Mouse (Mus musculus) embryonic facial prominence, embryonic 11.5 days (tissue): ENCODE measurements at regions not wholly inside any gene's neighbourhood (a gene's known extent, or its start where the extent isn't known, plus 50 kb on each side); places are given as distances from the start of the nearest gene placed in this dataset.

Experiments used
- ATAC-seq: fragments of 200-750 bp; cut with Nextera tagmentation; replicated peaks from 2 replicates; pipeline ENCODE4 v1.8.0; 2017; ENCODE audit warnings: low read depth; ENCODE audit not compliant: insufficient number of reproducible peaks, low FRiP score, low TSS enrichment
- DNase-seq: peaks from one replicate; pipeline ENCODE4 v3.0.0-alpha.2; 2015; ENCODE audit warnings: low spot score
- H3K27ac ChIP-seq: fragments of 300-500 bp; sonication (generic); replicated peaks from 2 replicates; pipeline ENCODE4 v1.5.1; 2014; ENCODE audit warnings: mild to moderate bottlenecking, low read depth, low read length, control low read depth
- H3K27me3 ChIP-seq: fragments of 300-500 bp; sonication (generic); 2 replicates; pipeline ENCODE4 v1.6.1; 2014; ENCODE audit warnings: mild to moderate bottlenecking, low read length, moderate library complexity, mixed read lengths; ENCODE audit not compliant: control insufficient read depth, insufficient read depth
- H3K36me3 ChIP-seq: fragments of 300-500 bp; sonication (generic); replicated peaks from 2 replicates; pipeline ENCODE4 v1.6.1; 2014; ENCODE audit warnings: low read depth, mild to moderate bottlenecking, low read length, moderate library complexity, mixed read lengths; ENCODE audit not compliant: control insufficient read depth, insufficient read depth
- H3K4me1 ChIP-seq: fragments of 300-500 bp; sonication (generic); 2 replicates; pipeline ENCODE4 v1.6.1; 2014; ENCODE audit warnings: low read length, mixed read lengths; ENCODE audit not compliant: control insufficient read depth, insufficient read depth
- H3K4me2 ChIP-seq: fragments of 300-500 bp; sonication (generic); 2 replicates; pipeline ENCODE4 v1.6.1; 2014; ENCODE audit warnings: low read depth, mild to moderate bottlenecking, control low read depth, low read length, moderate library complexity
- H3K4me3 ChIP-seq: fragments of 300-500 bp; sonication (generic); 2 replicates; pipeline ENCODE4 v1.5.1; 2014; ENCODE audit warnings: low read depth, low read length, control low read depth
- H3K9ac ChIP-seq: fragments of 300-500 bp; sonication (generic); replicated peaks from 2 replicates; pipeline ENCODE4 v1.6.1; 2014; ENCODE audit warnings: mild to moderate bottlenecking, control low read depth, low read length
- H3K9me3 ChIP-seq: fragments of 300-500 bp; sonication (generic); replicated peaks from 2 replicates; pipeline ENCODE4 v1.6.1; 2016; ENCODE audit warnings: mild to moderate bottlenecking, low read length, inconsistent platforms, mixed read lengths; ENCODE audit not compliant: control insufficient read depth
- WGBS: fragments of 180-500 bp; shearing (Covaris S2); extraction: QIAGEN DNeasy Blood & Tissue Kit; methylation state at CpG from one replicate; pipeline ENCODE4 v1.1.7; 2014; 5-methylcytosine and 5-hydroxymethylcytosine counted together

- H3K36me3 ChIP-seq, result no peaks in the 10 kb centered on the region
- no peaks in the 10 kb centered on the region for H3K4me1 ChIP-seq
- WGBS, result 87% methylated on average over 8 of the region's 8 CpGs
- H3K4me3 ChIP-seq, result no peak overlapping the region
- ATAC-seq (no peak), DNase-seq (no peak)
- no peaks in the 10 kb centered on the region for H3K27me3 ChIP-seq
- H3K4me2 ChIP-seq, result no peak overlapping the region
- no peak overlapping the region for H3K9ac ChIP-seq
- no peaks in the 10 kb centered on the region for H3K9me3 ChIP-seq
- no peak overlapping the region for H3K27ac ChIP-seq
Observed at GRCm38 (mm10) chr3:52859266-52859825, 157.7 kb downstream of the Cog6 start.

- Histone ChIP-seq H3K9ac (no peak overlapping the region), H3K9me3 (no peaks in the 10 kb centered on the region), H3K27ac (no peak overlapping the region), H3K27me3 (no peaks in the 10 kb centered on the region), H3K4me1 (no peaks in the 10 kb centered on the region), H3K36me3 (no peaks in the 10 kb centered on the region), H3K4me2 (no peak overlapping the region), H3K4me3 (no peak overlapping the region)
- no peak for DNase-seq
- 87% methylated on average over 9 of the region's 9 CpGs for WGBS
- ATAC-seq, result no peak
Observed at GRCm38 (mm10) chr3:52858259-52858658, 158.8 kb downstream of the Cog6 start.

GRCm38 (mm10) chr3:52857076-52857475 lies 160.0 kb downstream of the Cog6 start:
- Histone ChIP-seq H3K27me3 (no peaks in the 10 kb centered on the region), H3K4me2 (no peak overlapping the region), H3K9ac (no peak overlapping the region), H3K36me3 (no peaks in the 10 kb centered on the region), H3K4me1 (no peaks in the 10 kb centered on the region), H3K9me3 (no peaks in the 10 kb centered on the region), H3K4me3 (no peak overlapping the region), H3K27ac (no peak overlapping the region)
- WGBS, result 66% methylated on average over 3 of the region's 3 CpGs
- ATAC-seq (no peak), DNase-seq (no peak)

GRCm38 (mm10) chr3:52854560-52854959 lies 162.5 kb downstream of the Cog6 start:
- Histone ChIP-seq H3K9me3 (no peaks in the 10 kb centered on the region), H3K4me2 (no peak overlapping the region), H3K27ac (no peak overlapping the region), H3K27me3 (no peaks in the 10 kb centered on the region), H3K9ac (no peak overlapping the region), H3K4me1 (no peaks in the 10 kb centered on the region), H3K36me3 (no peaks in the 10 kb centered on the region), H3K4me3 (no peak overlapping the region)
- 92% methylated on average over 7 of the region's 7 CpGs for WGBS
- no peak for ATAC-seq
- DNase-seq, result no peak

GRCm38 (mm10) chr3:52853126-52853525 lies 163.9 kb downstream of the Cog6 start:
- ATAC-seq, result no peak
- Histone ChIP-seq H3K4me3 (no peak overlapping the region), H3K4me2 (no peak overlapping the region), H3K36me3 (no peaks in the 10 kb centered on the region), H3K27me3 (no peaks in the 10 kb centered on the region), H3K27ac (no peak overlapping the region), H3K9me3 (no peaks in the 10 kb centered on the region), H3K4me1 (no peaks in the 10 kb centered on the region), H3K9ac (no peak overlapping the region)
- WGBS, result 75% methylated on average over 3 of the region's 3 CpGs
- no peak for DNase-seq

GRCm38 (mm10) chr3:52845166-52845565 lies 171.9 kb downstream of the Cog6 start:
- Histone ChIP-seq H3K4me2 (no peak overlapping the region), H3K4me1 (no peaks in the 10 kb centered on the region)

GRCm38 (mm10) chr3:52843998-52844397 lies 173.0 kb downstream of the Cog6 start:
- no peaks in the 10 kb centered on the region for H3K36me3 ChIP-seq
- no peak for ATAC-seq
- H3K27me3 ChIP-seq, result no peaks in the 10 kb centered on the region
- H3K9ac ChIP-seq, result no peak overlapping the region
- no peak overlapping the region for H3K4me2 ChIP-seq
- no peaks in the 10 kb centered on the region for H3K9me3 ChIP-seq
- peak; percentile 88 for DNase-seq
- no peak overlapping the region for H3K4me3 ChIP-seq
- 31% methylated on average over 7 of the region's 7 CpGs for WGBS
- H3K27ac ChIP-seq, result no peak overlapping the region
- H3K4me1 ChIP-seq, result no peaks in the 10 kb centered on the region

More at GRCm38 (mm10) chr3:52845166-52845565, 171.9 kb downstream of the Cog6 start:
- DNase-seq (no peak), ATAC-seq (no peak)
- Histone ChIP-seq H3K27ac (no peak overlapping the region), H3K27me3 (no peaks in the 10 kb centered on the region), H3K36me3 (no peaks in the 10 kb centered on the region), H3K9me3 (no peaks in the 10 kb centered on the region), H3K4me3 (no peak overlapping the region), H3K9ac (no peak overlapping the region)

GRCm38 (mm10) chr3:52842866-52843425 lies 174.1 kb downstream of the Cog6 start:
- Histone ChIP-seq H3K27me3 (no peaks in the 10 kb centered on the region), H3K9me3 (no peaks in the 10 kb centered on the region), H3K4me1 (no peaks in the 10 kb centered on the region), H3K4me2 (no peak overlapping the region), H3K9ac (no peak overlapping the region), H3K36me3 (no peaks in the 10 kb centered on the region), H3K27ac (no peak overlapping the region), H3K4me3 (no peak overlapping the region)
- WGBS, result 81% methylated on average over 10 of the region's 10 CpGs
- ATAC-seq, result no peak
- DNase-seq, result no peak
